Mouse (Mus musculus): Measurements from ENCODE around the gene Pla2g2e.

DNA sequence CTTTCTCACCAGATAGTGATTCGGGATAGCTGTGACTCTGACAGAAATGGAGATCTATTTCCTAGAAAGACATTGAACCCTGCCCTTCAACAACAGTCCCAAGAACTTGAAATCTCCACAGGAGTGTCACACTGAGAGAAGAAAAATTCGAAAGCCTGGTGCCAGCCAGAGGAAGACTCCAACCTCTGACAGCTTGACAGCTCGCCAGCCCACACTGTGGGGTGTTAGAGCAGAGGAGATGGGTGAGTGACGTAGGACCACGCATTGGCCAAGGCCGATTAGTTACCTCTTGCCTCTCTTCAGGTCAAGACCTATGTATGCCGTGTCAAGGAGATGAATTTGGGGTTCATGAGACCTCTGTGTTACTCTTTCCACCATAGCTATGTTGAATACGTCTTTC is 37.0 kb upstream of the Pla2g2e start:
- TF ChIP-seq CHD2 (IDR thresholded peaks at IDR 0.05; ENCODE audit: low read depth, low read length) (no peak), ZC3H11A (IDR thresholded peaks at IDR 0.05; ENCODE audit: borderline replicate concordance, low read depth, low read length) (no peak), ZNF384 (IDR thresholded peaks at IDR 0.05; ENCODE audit: low read depth, low read length) (no peak)

Measured in ES-E14 (cell line).